Mouse (Mus musculus) left cerebral cortex, adult 8-10 months (tissue): ENCODE measurements at regions not wholly inside any gene's neighbourhood (a gene's known extent, or its start where the extent isn't known, plus 50 kb on each side); places are given as distances from the start of the nearest gene placed in this dataset.

Experiments used
- DNase-seq, 2 experiments: peaks; one replicate each; pipeline ENCODE4 v3.0.0; 2022; ENCODE audit warnings: low spot score in 2 of 2

DNA sequence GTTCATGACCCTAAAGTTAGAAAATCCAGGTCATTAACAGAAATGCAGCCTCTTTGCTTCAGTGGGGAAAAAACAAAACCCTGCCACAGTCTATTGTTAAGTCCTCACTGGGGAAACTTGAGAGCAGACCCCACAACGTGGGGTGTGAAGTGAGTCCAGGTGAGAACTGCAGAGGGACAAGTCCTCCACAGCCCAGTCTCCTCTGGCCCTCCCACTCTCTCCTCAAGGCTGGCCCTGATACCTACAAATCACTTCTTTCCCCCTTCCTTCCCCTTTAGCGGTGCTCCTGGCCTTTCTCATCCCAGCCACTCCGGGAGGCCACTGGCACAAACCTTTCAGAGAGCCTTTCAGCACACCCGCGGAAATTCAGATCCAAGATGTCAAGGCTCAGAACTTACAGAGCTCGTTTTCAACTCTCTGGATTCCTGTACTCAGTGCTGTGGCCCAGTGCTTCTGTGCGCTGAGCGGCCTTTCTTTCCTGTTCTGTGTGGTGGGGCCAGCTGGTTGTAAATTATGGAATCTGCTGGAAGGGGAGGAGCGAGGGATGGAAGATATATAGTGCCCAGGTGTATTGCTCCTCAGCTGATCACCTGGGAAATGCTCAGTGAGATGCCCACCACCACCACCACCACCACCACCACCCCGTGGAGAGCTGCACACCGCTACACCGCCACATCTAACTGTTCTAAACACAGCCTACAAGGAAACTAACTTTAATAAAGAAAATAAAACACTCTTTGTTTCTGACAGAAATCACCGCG lies 566.8 kb downstream of the 1700064H15Rik start:
- no peak for DNase-seq

DNA sequence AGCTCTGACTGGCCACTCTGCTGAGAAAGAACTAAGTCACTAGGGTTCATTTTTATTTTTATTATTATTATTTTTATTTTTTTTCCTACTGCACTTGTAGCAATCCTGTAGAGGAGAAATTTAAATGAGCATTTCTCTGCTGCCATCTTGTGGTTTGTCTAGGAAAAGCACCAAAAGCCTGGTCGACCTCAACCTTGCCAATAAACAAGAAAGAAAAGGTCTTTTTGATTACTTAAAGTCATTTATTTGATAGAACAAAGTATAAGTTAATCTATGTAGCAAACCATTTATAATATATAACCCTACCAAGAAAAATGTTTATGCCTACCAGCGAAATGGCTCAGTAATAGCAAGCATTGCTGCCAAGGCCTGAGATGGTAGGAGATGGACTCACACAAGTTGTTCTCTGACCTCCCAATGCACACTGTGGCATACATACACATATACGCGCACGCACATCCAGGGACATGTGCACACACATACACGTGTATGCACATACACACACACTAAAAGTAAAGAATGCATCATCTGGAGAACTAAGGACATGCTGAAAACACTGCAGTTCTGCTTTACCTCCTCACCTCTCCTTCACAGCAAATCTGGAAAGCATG lies 566.1 kb downstream of the 1700064H15Rik start:
- DNase-seq: peak in 1 of 2 experiments; percentile 41

DNA sequence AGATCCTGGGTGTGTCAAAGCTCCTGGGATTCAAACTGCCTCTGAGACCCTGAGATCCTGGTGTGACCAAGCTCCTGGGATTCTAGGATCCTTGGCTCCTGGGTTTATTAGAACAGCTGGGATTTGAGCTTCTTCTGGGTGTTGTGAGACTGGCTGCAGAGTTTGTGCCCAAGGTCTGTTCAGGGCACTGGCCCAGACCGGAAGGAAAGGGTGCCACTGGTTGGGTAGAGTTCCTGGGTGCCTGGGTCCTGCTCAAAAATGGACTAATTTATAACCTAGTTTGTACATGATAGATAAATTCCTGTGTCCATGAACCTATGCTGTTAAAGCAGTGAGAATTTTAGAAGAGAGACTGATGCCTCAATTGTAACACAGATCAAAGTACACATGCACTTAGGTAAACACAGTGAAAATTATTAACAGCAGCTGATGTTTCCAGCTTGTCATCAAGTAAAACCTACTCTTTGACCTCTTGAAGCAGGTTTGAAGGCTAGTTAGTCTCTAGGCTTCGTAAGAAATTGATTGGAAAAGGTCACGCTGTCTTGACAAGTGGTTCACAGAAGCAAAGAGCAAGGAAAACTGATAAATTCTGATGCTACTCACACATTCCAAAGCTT lies 561.2 kb downstream of the 1700064H15Rik start:
- DNase-seq: no peak
